Mouse (Mus musculus) heart, postnatal 0 days (tissue): ENCODE results near the gene Hk1. TPM values are rescaled to one million over a fixed set of nuclear protein-coding genes. Genes with fewer than 3 reads are reported as not detected.

Experiments
- ATAC-seq: fragments of 200-750 bp; cut with Nextera tagmentation; 2 replicates; pipeline ENCODE4 v1.8.0; 2017; ENCODE audit warnings: low read depth, moderate number of reproducible peaks, moderate library complexity; ENCODE audit not compliant: insufficient read depth
- DNase-seq: peaks from one replicate; pipeline ENCODE4 v3.0.0-alpha.2; 2016; ENCODE audit warnings: low spot score
- H3K27ac ChIP-seq: fragments of 300-500 bp; sonication (generic); 2 replicates; pipeline ENCODE4 v1.5.1; 2014; ENCODE audit warnings: low read depth, mild to moderate bottlenecking
- H3K27me3 ChIP-seq: fragments of 300-500 bp; sonication (generic); 2 replicates; pipeline ENCODE4 v1.6.1; 2014; ENCODE audit warnings: low read length, mixed read lengths; ENCODE audit not compliant: control insufficient read depth, insufficient read depth
- H3K36me3 ChIP-seq: fragments of 300-500 bp; sonication (generic); replicated peaks from 2 replicates; pipeline ENCODE4 v1.6.1; 2014; ENCODE audit warnings: low read length, mixed read lengths; ENCODE audit not compliant: control insufficient read depth, insufficient read depth
- H3K4me1 ChIP-seq: fragments of 300-500 bp; sonication (generic); 2 replicates; pipeline ENCODE4 v1.6.1; 2014; ENCODE audit warnings: antibody characterized with exemption; ENCODE audit not compliant: control insufficient read depth, insufficient read depth
- H3K4me2 ChIP-seq: fragments of 300-500 bp; sonication (generic); 2 replicates; pipeline ENCODE4 v1.6.1; 2014; ENCODE audit warnings: low read depth, mild to moderate bottlenecking, low read length, moderate library complexity
- H3K4me3 ChIP-seq: fragments of 300-500 bp; sonication (generic); 2 replicates; pipeline ENCODE4 v1.5.1; 2014; ENCODE audit warnings: low read depth, low read length
- H3K9ac ChIP-seq: fragments of 300-500 bp; sonication (generic); replicated peaks from 2 replicates; pipeline ENCODE4 v1.6.1; 2014; ENCODE audit warnings: low read depth, low read length, mixed read lengths
- H3K9me3 ChIP-seq: fragments of 300-500 bp; sonication (generic); replicated peaks from 2 replicates; pipeline ENCODE4 v1.6.1; 2016; ENCODE audit warnings: low read length; ENCODE audit not compliant: control insufficient read depth
- CTCF ChIP-seq: IDR thresholded peaks from 2 replicates; pipeline ENCODE4 v1.5.1; 2016; ENCODE audit warnings: antibody characterized with exemption, control low read depth, low read depth
- EP300 ChIP-seq: IDR thresholded peaks from 2 replicates; pipeline ENCODE4 v1.6.1; 2016; ENCODE audit warnings: antibody characterized with exemption, low read depth
- WGBS: fragments of 180-500 bp; shearing (Covaris S2); extraction: QIAGEN DNeasy Blood & Tissue Kit; methylation state at CpG from one replicate; pipeline ENCODE4 v1.1.7; 2014; 5-methylcytosine and 5-hydroxymethylcytosine counted together
- polyA plus RNA-seq: library from polyadenylated mRNA; unstranded; fragments of >200 nt; fragmentation: Nextera tagmentation; extraction: Ambion mirVana; gene quantifications from 2 replicates; pipeline ENCODE4 v1.2.1, GENCODE M21; 2015
- total RNA-seq: library from RNA; depleted of rRNA; stranded (reverse); fragments of >200 nt; gene quantifications from 2 replicates; pipeline ENCODE4 v1.2.3, GENCODE M21; 2014; ENCODE audit warnings: low replicate concordance

The Hk1 gene
- total and polyA plus RNA-seq, 2 experiments from 2014 or later: 100.0 to 148 TPM

DNA sequence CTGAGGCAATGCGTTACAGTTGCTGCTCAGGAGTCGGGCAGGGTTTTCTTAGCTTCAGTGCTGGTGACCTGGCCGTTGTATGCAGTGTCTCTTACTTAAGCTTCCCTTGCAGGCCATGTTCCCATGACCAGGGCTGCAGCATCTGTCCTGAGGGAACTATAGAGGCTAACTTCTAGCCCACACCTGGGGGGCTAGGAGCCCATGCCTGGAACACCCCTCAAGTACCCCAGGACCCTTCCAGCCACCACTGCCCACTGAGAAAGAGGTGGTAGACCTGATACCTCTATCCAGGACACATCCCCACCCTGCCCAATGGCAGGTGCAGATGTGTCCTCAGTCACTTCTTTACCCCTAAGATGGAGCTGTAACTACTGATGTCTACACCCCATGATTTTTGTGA is 38.7 kb downstream of the Hk1 start:
- Histone ChIP-seq H3K4me3 (peak overlapping the region; percentile 72), H3K9me3 (no peaks in the 10 kb centered on the region), H3K4me2 (peak overlapping the region; percentile 83), H3K9ac (peak overlapping the region; percentile 69), H3K27me3 (no peaks in the 10 kb centered on the region), H3K4me1 (peaks cover 34% of the 10 kb centered on the region), H3K27ac (peak overlapping the region; percentile 88), H3K36me3 (no peaks in the 10 kb centered on the region)
- no peak for TF ChIP-seq CTCF
- no peak for TF ChIP-seq EP300
- ATAC-seq (no peak), DNase-seq (no peak)
- 15% methylated on average over 3 of the region's 3 CpGs for WGBS

- ATAC-seq (peak; percentile 95), DNase-seq (peak; percentile 98)
- H3K4me2 ChIP-seq: peak overlapping the region; percentile 83
- H3K27ac ChIP-seq: peak overlapping the region; percentile 88
- H3K27me3 ChIP-seq: no peaks in the 10 kb centered on the region
- WGBS: under 1% methylated on average over 38 of the region's 38 CpGs
- H3K4me1 ChIP-seq: peaks cover 42% of the 10 kb centered on the region
- H3K36me3 ChIP-seq: no peaks in the 10 kb centered on the region
- peak overlapping the region; percentile 69 for H3K9ac ChIP-seq
- no peak for TF ChIP-seq CTCF
- TF ChIP-seq EP300: peak; percentile 89
- peak overlapping the region; percentile 72 for H3K4me3 ChIP-seq
- no peaks in the 10 kb centered on the region for H3K9me3 ChIP-seq
These were observed 39.5 kb downstream of the Hk1 start for GRCm38 (mm10) chr10:62340095-62340731.

- Histone ChIP-seq H3K27ac (peak overlapping the region; percentile 88), H3K4me3 (peak overlapping the region; percentile 72), H3K4me1 (peaks cover 46% of the 10 kb centered on the region), H3K9ac (peak overlapping the region; percentile 69), H3K27me3 (no peaks in the 10 kb centered on the region), H3K36me3 (no peaks in the 10 kb centered on the region), H3K9me3 (no peaks in the 10 kb centered on the region), H3K4me2 (peak overlapping the region; percentile 83)
- TF ChIP-seq CTCF: no peak
- TF ChIP-seq EP300: no peak; the same call in 1 of the 2 replicates
- peak; percentile 57 for DNase-seq
- peak; percentile 19 for ATAC-seq
- WGBS: under 1% methylated on average over 45 of the region's 45 CpGs
These were observed 40.3 kb downstream of the Hk1 start for GRCm38 (mm10) chr10:62339211-62340094.

DNA sequence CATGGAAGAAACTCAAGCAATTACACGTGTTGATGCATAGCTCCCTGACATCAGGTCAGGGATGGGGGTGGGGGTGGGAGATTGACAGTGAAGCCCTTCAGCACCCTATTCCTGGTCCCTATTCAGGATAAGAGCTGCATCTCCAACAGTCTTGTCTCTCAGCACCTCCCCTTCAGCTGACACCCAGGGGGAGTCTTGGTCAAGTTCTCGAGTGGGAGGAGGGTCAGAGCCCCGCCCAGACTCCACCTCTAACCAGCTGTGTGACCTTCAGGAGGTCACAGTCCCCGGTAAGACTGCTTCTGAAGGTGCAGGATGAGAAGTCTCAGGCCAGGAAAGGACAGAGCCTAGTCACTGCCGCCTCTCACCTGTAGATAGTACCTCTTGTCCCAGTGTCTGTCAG is 41.1 kb downstream of the Hk1 start:
- peak overlapping the region; percentile 72 for H3K4me3 ChIP-seq
- peaks cover 46% of the 10 kb centered on the region for H3K4me1 ChIP-seq
- 10% methylated on average over 5 of the region's 5 CpGs for WGBS
- H3K4me2 ChIP-seq: peak overlapping the region; percentile 83
- no peaks in the 10 kb centered on the region for H3K36me3 ChIP-seq
- H3K27me3 ChIP-seq: no peaks in the 10 kb centered on the region
- DNase-seq (peak; percentile 55), ATAC-seq (0 out of 2 replicates have a peak, but pooled peaks have one; percentile 2)
- peak overlapping the region; percentile 69 for H3K9ac ChIP-seq
- H3K9me3 ChIP-seq: no peaks in the 10 kb centered on the region
- peak overlapping the region; percentile 88 for H3K27ac ChIP-seq
- TF ChIP-seq CTCF (no peak), EP300 (no peak)

DNA sequence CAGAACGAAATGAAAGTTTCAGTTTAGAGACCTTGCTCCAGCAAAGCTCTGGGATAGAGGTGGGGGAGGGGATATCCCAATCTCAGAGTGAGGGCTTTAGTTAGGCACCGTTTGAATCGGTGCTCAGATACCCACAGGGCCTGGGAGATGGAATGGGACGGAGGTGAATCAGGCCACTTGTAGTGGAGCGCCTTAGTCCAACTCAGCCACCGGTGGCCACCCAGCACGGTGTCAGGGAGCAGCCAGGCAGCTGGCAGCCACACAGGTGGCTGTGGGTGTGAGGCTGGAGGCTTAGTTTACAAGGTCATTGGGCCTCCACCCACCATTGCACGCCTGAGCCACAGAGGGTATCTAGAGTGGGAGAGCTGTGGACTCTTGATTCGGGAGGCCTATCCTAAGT is 41.5 kb downstream of the Hk1 start:
- Histone ChIP-seq H3K9me3 (no peaks in the 10 kb centered on the region), H3K4me1 (peaks cover 48% of the 10 kb centered on the region), H3K4me2 (peak overlapping the region; percentile 83), H3K9ac (peak overlapping the region; percentile 69; the same call in 1 of the 2 replicates), H3K27me3 (no peaks in the 10 kb centered on the region), H3K4me3 (peak overlapping the region; percentile 72), H3K27ac (peak overlapping the region; percentile 88), H3K36me3 (no peaks in the 10 kb centered on the region)
- TF ChIP-seq CTCF (no peak), EP300 (no peak)
- WGBS: 23% methylated on average over 9 of the region's 9 CpGs
- DNase-seq: peak; percentile 16
- ATAC-seq: no peak
